Mouse (Mus musculus): ENCODE data around the gene Olfr98. TPM values are rescaled to one million over a fixed set of nuclear protein-coding genes. Genes with fewer than 3 reads are reported as not detected.

Olfr98 gene
- polyA plus RNA-seq, 1 experiment from 2014 or later, result not detected

- Histone ChIP-seq H3K9ac (ENCODE audit: low read depth, low read length) (no peak within 1 kb of the TSS), H3K4me1 (ENCODE audit: control insufficient read depth, insufficient read depth, low read length) (no peaks in the 10 kb centered on the region), H3K4me3 (ENCODE audit: low read depth, low read length) (no peak within 1 kb of the TSS), H3K36me3 (ENCODE audit: control insufficient read depth, insufficient read depth, low read length) (no peaks in the 10 kb centered on the region), H3K27ac (ENCODE audit: low read depth, low read length) (no peak within 1 kb of the TSS), H3K9me3 (replicated peaks; ENCODE audit: control insufficient read depth, low read length) (no peaks in the 10 kb centered on the region; the same call in 1 of the 2 replicates), H3K27me3 (ENCODE audit: control insufficient read depth, insufficient read depth, low read length) (peaks cover 17% of the 10 kb centered on the region), H3K4me2 (no peak within 1 kb of the TSS)
- ATAC-seq (replicated peaks; ENCODE audit: insufficient number of reproducible peaks, low FRiP score, low TSS enrichment), result no peak
- 65% methylated on average over 3 of the region's 3 CpGs for WGBS (ENCODE audit: insufficient replicate concordance)
Observed at GRCm38 (mm10) chr17:37213018-37213417, 50.5 kb downstream of the Olfr98 start, which contains the start of gene Olfr95. TSS of gene Olfr95 (minus strand) at chr17:37213118.

Other genes starting within 250 kb of the Olfr98 start
- 0.25 TPM in 1 of 2 replicates, not detected in the other for gene Mog, start 240.4 kb downstream of the Olfr98 start, polyA plus RNA-seq (2014; fragmentation: Nextera tagmentation; extraction: Ambion mirVana)
- gene Gabbr1, start 217.8 kb downstream of the Olfr98 start, polyA plus RNA-seq (2014; fragmentation: Nextera tagmentation; extraction: Ambion mirVana), result 4.4 and 6.0 TPM in 2 replicates
- not detected in 2 replicates for gene Olfr90, start 175.2 kb downstream of the Olfr98 start, polyA plus RNA-seq (2014; fragmentation: Nextera tagmentation; extraction: Ambion mirVana)
- gene Olfr91, start 165.5 kb downstream of the Olfr98 start, polyA plus RNA-seq (2014; fragmentation: Nextera tagmentation; extraction: Ambion mirVana), result not detected in 2 replicates
- not detected in 2 replicates for gene Olfr92, start 143.7 kb downstream of the Olfr98 start, polyA plus RNA-seq (2014; fragmentation: Nextera tagmentation; extraction: Ambion mirVana)
- gene Olfr93, start 102.3 kb downstream of the Olfr98 start, polyA plus RNA-seq (2014; fragmentation: Nextera tagmentation; extraction: Ambion mirVana), result not detected in 2 replicates
- gene Ubd, start 69.9 kb downstream of the Olfr98 start, polyA plus RNA-seq (2014; fragmentation: Nextera tagmentation; extraction: Ambion mirVana), result not detected in 2 replicates
- not detected in 2 replicates for gene Olfr94, start 62.8 kb downstream of the Olfr98 start, polyA plus RNA-seq (2014; fragmentation: Nextera tagmentation; extraction: Ambion mirVana)
- gene Olfr95, start 50.6 kb downstream of the Olfr98 start, polyA plus RNA-seq (2014; fragmentation: Nextera tagmentation; extraction: Ambion mirVana), result not detected in 2 replicates
- gene Olfr96, start 43.6 kb downstream of the Olfr98 start, polyA plus RNA-seq (2014; fragmentation: Nextera tagmentation; extraction: Ambion mirVana), result not detected in 2 replicates
- gene Olfr97, start 26.4 kb downstream of the Olfr98 start, polyA plus RNA-seq (2014; fragmentation: Nextera tagmentation; extraction: Ambion mirVana), result not detected in 2 replicates
- 0.55 and 0.72 TPM in 2 replicates for gene H2-M3, start 6.5 kb upstream of the Olfr98 start, polyA plus RNA-seq (2014; fragmentation: Nextera tagmentation; extraction: Ambion mirVana)
- not detected in 2 replicates for gene Olfr99, start 19.7 kb upstream of the Olfr98 start, polyA plus RNA-seq (2014; fragmentation: Nextera tagmentation; extraction: Ambion mirVana)
- gene Olfr101, start 40.6 kb upstream of the Olfr98 start, polyA plus RNA-seq (2014; fragmentation: Nextera tagmentation; extraction: Ambion mirVana), result not detected in 2 replicates
- not detected in 2 replicates for gene Olfr102, start 53.3 kb upstream of the Olfr98 start, polyA plus RNA-seq (2014; fragmentation: Nextera tagmentation; extraction: Ambion mirVana)
- gene Olfr103, start 75.9 kb upstream of the Olfr98 start, polyA plus RNA-seq (2014; fragmentation: Nextera tagmentation; extraction: Ambion mirVana), result not detected in 2 replicates
- not detected in 2 replicates for gene Olfr104-ps, start 95.8 kb upstream of the Olfr98 start, polyA plus RNA-seq (2014; fragmentation: Nextera tagmentation; extraction: Ambion mirVana)
- gene Olfr105-ps, start 115.3 kb upstream of the Olfr98 start, polyA plus RNA-seq (2014; fragmentation: Nextera tagmentation; extraction: Ambion mirVana), result not detected in 2 replicates
- gene Olfr106-ps, start 126.6 kb upstream of the Olfr98 start, polyA plus RNA-seq (2014; fragmentation: Nextera tagmentation; extraction: Ambion mirVana), result not detected in 2 replicates
- gene Olfr107, start 135.5 kb upstream of the Olfr98 start, polyA plus RNA-seq (2014; fragmentation: Nextera tagmentation; extraction: Ambion mirVana), result not detected in 2 replicates
- not detected in 2 replicates for gene Olfr108, start 181.7 kb upstream of the Olfr98 start, polyA plus RNA-seq (2014; fragmentation: Nextera tagmentation; extraction: Ambion mirVana)
- gene Olfr109, start 195.2 kb upstream of the Olfr98 start, polyA plus RNA-seq (2014; fragmentation: Nextera tagmentation; extraction: Ambion mirVana), result not detected in 2 replicates
- gene H2-M2, start 219.8 kb upstream of the Olfr98 start, polyA plus RNA-seq (2014; fragmentation: Nextera tagmentation; extraction: Ambion mirVana), result not detected in 2 replicates
- not detected in 2 replicates for gene Olfr110, start 228.7 kb upstream of the Olfr98 start, polyA plus RNA-seq (2014; fragmentation: Nextera tagmentation; extraction: Ambion mirVana)
- gene Olfr111, start 244.3 kb upstream of the Olfr98 start, polyA plus RNA-seq (2014; fragmentation: Nextera tagmentation; extraction: Ambion mirVana), result not detected in 2 replicates